Mouse (Mus musculus) adrenal gland, adult 8-10 months (tissue): ENCODE data around the gene F10. TPM values are rescaled to one million over a fixed set of nuclear protein-coding genes. Genes with fewer than 3 reads are reported as not detected.

Experiments used
- DNase-seq: peaks from one replicate; pipeline ENCODE4 v3.0.0; 2022
- total RNA-seq, 4 experiments: library from RNA; stranded (reverse); gene quantifications; 2 replicates each; pipeline ENCODE4 v1.2.4; 2022

F10 gene
- 1 to 10 TPM in 2 of 4 experiments, under 1 TPM in 2; 0.52 to 1.9 (median 1.1) TPM for total RNA-seq

DNA sequence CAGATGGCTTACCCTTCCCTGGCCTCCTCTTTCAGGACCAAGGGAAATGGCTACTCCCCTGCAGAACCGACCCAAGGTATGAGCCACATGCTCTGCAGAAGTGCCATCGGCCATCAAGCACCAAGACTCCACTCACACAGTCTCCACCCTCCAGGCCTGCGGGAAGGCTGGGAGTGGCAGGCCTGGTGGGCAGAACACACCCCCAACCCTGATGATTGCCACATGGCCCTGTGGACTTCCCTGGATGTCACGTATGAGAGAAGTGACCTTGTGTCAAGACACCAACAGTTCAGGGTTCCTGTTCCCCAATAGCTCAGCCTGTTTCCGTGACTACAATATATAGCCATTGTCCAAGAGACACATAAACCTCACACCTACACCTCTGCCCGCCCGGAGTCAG is at the start of gene F10:
Gene F10 (plus strand): TSS at position 294 of the 400 bp plus-strand sequence.
- DNase-seq, result no peak

DNA sequence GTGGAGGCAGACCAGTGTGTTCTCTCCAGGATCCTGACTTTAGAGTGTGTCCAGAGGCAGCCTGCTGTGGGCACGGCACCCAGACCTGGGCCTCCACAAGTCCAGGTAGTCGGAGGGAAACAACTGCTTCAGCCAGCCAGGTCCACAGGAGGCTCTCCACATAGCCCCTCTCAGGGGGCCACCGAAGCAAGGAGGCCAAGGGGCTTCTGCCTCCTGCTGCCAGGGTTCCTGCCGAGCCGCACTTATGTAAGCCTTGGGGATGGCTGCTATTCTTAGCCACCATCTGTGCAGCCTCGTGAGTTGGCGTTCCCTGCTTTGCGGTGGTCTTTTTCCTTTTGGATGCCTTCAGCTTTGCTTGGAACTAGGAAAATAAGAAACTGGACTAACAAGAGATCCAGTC is 49.5 kb upstream of the F10 start:
- DNase-seq, result no peak

DNA sequence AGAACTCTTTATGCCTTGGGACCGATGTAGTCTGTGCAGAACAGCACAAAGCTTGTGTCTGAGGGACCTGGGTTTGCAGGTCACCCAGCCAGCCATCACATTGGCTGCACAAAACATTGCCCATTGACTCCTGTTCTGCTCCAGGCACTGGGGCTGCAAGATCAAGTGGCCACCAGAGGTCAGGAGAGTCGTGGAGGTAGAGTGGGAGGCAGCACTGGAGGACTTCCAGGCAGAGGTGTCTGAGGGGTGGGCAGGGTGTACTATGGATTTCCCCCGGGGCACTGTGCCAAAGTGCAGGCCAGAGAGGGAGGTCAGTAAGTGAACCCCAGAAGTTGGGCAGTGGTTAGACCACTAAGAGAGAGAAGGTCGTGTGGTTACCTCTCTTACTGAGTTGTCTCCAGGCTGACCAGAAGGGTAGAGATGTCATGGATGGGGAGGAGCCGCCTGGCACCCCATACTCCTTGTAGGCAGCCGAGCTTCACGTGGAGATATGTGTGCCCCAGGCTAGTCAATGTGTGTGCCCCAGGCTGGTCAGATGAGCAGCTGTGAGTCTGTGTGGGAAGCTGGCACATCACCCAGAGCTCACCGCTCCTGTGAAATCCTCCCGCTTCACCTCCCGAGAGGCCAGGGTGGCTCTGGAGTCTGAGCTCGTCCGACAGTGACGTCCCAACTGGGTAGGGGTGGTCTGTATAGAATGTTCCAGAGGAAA is 48.2 kb upstream of the F10 start:
- no peak for DNase-seq

DNA sequence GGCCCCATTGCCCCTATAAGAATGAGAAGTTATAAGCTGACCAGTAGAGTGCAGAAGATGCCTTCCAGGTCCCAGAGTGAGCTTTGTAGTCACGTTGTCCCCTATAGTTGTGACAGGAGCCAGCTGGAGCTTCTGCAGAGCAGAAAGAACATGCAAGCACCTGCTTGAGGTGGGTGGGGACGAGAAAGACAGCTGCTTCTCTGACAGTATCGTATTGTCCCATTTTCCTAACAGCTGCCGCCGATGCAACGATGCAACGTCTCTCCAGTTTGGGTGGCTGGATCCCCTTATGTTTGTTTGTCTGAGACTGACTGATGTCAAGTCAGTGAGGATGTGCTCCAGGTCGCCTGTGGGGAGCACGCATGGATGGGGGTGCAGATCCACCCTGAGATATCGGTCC is 45.7 kb upstream of the F10 start:
- no peak for DNase-seq

DNA sequence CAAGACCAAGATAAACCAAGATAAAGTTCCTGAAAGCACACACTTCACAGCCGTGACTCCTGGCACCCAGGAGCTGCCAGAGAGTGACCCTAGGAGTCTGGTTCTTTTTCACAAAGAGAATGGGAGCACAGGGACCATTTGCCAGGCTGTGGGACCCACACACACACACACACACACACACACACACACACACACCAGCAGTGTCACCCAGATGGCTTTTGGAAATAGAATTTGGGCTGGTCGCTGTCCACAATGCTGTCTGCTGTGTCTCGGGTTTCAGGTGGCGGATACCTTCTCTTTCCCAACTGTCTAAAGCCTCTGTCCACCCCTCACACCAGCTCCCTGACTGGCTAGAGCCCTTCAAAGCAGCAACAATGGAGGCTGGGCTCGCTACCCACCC is 42.6 kb upstream of the F10 start:
- no peak for DNase-seq

DNA sequence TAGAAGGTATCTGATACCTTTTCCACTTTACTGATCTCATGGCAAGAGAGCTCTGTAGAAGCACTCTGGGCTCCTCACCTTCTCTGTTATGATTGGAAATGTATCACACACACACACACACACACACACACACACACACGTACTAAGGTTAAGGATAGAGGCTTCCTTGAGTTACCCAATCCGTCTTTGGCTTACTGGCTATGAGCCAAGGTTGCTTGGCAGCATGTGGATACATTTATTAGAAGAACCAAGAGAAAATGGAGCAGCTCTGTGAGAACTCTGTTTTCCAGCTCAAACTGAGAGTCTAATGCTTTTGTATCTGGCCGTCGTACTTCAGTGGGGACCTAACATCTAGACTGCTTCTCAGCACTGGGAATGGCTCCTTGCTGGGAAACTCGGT is 41.6 kb upstream of the F10 start:
- peak; percentile 31 for DNase-seq

DNA sequence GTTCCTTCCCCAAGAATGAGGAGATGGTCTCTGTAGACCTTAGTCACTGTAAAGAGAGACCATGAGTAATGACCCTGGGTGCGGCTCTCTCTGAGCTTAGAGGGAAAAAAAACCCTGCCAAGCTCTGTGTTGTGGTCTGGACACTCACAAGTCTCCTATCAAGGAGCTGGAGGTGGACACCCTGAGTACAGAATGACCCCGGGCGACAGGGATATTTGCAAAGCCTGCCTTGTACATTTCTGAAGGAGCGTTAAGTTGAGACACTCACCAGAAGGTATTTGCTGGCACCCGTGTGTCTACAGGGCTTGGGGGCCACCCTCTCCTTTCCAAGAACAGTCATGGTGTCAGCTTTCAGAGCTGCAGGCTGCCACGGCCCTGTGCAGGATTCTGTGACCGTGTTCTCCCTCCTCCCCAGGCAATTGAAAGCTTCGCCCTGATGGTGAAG is 40.3 kb upstream of the F10 start:
- DNase-seq, result no peak

DNA sequence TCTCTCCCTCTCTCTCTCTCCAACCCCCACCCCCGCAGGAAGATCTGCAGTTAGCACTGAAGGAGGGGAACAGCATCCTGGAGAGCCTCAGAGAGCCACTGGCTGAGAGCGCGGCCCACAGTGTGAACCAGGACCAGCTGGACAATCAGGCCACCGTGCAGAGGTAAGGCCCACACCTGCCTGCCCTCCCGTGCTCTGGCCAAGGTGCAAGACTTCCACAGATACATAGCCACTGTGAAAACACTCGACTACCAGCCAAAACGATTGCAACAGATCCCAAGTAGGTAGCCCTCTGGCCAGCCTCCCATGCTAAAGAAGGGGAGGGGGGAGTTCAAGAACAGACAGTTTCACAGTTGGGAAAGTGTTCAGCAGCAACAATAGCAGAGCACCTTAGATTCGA is 38.8 kb upstream of the F10 start:
- DNase-seq, result no peak

DNA sequence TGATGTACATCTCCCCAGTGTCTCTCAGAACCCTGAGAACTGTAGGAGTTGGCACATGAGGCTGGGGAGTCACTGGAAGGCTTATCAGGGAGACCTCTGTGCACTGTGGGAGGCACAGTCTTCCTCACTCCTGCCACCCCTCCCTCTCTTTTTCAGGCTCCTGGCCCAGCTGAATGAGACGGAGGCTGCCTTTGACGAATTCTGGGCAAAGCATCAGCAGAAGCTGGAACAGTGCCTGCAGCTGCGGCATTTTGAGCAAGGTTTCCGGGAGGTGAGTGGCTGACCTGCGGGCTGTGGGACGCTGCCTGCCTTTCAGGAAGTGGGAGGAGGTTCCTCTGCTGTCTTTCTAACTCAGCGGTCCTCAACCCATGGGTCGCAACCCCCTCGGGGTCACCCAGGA is 37.3 kb upstream of the F10 start:
- DNase-seq, result no peak

DNA sequence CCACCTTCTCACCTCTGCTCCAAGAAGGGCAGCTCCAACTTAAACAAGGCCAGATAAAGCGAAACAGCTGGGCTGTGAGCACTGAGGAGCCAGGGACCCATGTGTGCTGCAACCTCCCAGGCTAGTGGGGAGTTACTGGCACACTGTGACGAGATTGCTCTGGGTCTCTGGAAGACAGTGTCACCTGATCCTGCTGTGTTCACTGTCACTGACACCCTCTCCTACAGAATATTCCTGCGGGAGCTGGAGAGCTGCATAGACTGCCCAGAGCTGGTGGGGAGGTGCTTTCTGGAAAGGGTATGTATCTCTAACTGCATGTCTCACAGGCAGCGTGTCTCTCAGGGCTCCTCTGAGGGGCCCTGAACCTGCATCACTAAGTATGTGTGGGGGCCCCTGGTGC is 29.6 kb upstream of the F10 start:
- no peak for DNase-seq

DNA sequence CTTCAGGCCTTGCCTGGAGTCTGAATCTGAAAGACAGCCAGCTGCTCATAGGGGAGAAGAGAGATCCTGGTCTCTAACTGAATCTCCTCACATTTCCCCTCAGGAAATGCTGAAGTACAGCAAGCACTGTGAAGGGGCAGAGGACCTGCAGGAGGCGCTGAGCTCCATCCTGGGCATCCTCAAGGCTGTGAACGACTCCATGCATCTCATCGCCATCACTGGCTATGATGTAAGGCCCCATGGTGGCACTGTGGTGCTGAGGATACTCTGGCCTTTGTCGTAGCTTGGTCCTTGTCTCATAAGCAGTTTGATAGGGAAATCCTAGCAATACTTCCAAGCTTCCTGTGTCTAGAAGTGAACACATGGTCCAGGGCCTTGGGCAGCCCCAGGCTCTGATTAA is 26.8 kb upstream of the F10 start:
- no peak for DNase-seq

DNA sequence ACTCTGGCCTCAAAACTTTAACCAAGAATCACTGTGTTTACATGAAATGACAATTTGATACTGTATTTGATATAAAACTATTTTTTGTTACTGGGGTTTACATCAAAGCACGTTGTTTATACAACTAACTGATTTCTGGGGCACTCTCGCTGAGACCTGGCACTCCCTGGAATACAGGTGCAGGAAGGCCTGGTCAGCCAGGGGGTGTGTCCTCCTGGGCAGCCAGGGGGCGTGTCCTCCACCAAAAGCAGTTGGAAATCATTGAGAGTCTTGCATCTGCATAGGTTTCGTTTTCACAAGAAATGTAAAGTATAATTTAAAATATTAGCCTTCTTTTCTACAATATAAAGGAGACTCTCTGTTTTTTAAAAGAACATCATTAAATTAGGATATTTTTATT is 17.5 kb upstream of the F10 start:
- DNase-seq, result no peak

DNA sequence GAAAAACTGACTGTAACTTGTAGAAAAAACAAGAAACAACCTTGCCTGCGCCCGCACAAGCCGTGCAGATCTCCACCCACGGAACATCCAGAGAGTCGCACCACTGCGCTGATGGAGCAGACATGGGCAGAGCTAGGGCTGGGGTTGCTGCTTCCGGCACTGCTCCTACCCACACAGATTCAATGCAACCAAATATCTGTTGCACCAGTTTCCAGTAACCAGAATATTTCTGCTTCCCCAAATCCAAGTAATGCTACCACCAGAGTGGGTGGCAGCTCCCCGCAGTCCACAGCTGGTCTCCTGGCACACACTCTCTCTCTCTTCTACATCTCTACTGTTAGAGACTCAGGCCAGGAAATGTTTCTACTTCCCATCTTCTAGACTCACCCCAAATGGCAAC is 15.3 kb upstream of the F10 start:
- DNase-seq, result no peak

DNA sequence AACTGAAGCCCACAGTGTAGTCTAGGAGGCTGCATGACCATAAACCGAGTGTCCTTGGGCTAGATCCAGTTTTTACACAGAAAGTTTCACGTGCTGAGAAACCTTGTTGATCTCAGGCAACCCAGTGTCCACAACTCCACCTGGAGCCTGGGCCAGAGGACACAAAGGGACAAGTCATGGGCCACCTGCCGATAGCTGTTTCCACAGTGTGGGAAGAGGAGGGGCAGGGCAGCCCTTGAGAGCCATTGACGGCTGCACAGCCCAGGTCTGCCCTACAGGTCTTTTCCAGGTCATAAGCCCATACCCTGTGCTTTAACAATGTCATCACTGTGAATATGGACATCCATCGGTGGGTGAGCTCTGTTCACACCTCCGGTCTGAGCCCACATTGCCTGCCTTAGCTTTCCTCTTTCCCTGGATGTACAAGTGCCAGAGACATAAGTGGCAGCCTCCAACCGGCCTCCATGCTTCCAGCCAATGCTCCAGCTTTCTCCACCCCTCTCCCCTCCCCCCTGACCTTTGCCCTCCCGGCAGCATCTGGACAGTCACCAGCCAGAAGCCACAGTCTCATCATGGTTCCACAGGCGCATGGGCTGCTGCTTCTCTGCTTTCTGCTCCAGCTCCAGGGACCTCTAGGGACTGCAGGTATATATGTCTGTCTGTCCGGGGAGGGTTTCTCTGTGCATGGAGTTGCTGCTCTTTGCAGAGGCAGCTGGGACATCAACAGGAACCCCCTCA is 11.5 kb upstream of the F10 start, which contains the start of gene F7:
Gene F7 (plus strand): TSS at position 548 of the 738 bp plus-strand sequence.
- DNase-seq, result no peak

DNA sequence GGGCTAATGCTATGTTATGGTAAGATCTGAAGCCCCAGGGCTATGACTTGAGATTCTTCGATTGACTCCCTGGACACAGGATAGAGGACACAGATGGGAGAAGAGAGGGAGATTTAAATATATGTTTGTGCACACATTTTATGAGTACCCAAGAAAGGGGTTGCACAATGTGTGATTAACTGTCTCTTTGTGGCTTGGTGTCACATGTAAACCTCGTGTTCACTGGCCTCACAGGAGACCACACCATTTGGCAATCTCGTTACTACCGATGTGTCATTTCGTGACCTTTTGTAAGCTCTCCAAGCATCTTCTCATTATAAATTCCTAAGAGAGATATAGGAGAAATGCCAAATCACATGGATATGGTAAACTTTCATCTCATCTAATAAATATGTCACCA is 9.5 kb upstream of the F10 start:
- DNase-seq, result no peak

DNA sequence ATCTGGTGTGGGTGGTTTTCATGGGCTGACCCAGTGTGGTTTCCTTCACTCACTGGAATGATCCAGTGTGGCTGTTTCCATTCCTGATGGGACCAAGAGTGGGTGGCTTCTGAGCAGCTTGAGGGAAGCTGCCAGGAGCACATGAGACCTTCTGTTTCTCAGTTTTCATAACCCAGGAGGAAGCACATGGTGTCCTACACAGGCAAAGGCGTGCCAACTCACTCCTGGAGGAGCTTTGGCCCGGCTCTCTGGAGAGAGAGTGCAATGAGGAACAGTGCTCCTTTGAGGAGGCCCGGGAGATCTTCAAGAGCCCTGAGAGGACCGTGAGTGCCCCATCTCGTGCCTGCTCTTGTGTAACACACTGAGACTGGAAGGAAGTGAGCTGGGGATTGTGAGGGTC is 8.6 kb upstream of the F10 start:
- DNase-seq, result no peak

DNA sequence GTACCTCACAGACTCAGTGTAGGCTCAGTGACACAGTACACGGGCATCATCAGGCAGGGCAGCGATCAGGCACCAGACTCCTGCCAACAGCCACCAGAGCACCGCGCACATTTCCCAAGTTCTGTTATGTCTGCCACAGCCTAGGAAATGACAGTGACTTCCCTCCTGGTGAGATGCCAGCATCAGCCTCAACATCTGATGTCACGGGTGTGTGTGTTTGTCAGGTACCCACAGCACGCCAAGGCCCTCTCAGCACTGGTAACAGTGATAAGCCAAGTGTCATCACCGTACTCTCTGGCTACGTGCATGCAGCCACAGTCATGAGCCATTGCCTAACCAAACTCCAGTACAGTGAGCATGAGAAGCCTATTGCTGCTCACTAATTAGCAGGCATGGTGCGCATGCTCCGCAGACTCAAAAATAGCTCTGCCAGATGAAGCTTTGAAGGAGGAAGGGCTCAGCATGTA is 729 bp upstream of the F10 start:
- no peak for DNase-seq

DNA sequence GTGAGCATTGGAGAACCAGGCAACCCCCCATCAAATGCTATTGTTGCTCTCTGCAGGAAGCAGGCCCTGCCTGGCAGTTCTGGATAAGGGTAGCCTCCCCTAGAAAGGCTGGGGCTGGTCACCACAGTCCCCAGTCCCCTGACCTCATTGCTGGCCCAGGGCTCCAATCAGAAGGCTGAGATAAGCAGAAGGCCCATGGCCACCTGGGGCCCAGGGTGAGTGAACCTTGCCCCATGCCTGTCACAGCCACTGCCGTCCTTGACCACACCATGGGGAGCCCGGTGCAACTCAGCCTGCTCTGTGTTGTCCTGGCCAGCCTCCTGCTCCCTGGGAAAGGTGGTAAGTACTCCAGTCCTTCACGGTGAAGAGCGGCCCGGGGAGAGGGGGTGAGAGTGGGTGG is 461 bp downstream of the F10 start:
- DNase-seq, result peak; percentile 33

DNA sequence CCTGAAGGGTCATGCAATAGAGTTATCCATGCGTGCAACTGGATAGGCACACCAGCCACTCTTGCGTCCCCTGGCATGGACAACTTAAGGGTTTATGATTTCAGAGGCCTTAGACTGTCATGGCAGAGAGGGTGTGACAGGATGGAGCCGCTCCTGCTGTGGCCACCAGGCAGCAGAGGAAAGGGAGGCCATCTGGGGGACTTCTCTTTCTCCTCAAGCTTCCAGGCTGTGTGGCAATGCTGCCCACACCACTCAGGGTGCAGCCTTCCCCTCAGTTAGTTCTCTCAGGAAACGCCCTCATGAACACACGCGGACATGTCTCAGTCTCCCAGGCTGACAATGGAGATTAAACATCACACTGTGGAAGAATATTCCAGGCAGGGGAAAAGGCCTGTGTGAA is 1.9 kb downstream of the F10 start:
- no peak for DNase-seq

DNA sequence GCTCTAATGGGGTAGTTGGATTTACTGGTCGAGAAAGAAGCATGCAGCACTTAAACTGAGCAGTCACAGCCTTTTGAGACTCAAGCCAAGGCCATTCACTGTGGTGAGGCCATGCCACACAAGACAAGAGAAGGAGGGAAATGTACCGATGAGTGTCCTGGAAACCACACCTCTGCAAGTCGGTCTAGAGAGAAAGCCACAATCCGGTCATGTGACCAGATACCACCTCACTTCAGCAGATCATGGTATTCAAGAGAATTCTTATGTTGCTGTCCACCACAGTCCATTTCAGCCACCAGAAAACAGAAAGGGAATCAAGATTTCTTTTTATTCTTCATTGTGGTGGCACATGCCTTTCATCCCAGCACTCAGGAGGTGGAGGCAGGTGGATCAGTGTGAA is 4.4 kb downstream of the F10 start:
- no peak for DNase-seq

DNA sequence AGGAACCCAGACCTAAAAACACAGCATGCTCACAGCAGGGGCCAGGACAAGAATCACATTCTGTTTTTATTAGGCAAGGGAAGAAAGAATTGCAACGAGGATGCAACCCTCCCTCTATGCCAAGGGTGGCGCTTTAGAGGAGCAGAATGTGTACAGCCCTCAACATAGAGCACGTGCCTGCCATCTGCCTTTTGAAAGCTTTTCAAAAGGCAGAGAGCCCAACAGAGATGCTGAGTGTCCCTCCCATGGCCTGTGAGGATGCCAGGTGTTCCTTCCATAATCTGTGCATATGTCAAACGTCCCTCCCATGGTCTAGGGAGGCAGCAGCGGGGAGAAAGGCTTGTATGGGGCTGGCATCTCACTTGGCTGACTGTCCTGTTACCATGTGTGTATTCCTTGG is 10.5 kb downstream of the F10 start:
- no peak for DNase-seq

DNA sequence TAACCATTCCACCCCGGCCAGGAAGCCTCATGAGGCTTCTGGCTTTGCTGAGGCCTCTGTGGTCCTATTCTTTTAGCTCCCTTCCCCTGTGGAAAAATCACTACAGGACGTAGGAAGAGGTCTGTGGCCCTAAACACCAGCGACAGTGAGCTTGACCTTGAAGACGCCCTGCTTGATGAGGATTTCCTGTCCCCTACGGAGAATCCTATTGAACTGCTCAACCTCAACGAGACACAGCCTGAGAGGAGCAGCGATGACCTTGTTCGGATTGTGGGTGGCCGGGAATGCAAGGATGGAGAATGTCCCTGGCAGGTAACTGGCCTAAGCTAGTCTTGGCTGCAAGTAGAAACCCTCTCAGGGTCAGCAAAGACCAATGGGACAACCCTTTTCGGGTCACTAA is 13.4 kb downstream of the F10 start:
- DNase-seq, result no peak

DNA sequence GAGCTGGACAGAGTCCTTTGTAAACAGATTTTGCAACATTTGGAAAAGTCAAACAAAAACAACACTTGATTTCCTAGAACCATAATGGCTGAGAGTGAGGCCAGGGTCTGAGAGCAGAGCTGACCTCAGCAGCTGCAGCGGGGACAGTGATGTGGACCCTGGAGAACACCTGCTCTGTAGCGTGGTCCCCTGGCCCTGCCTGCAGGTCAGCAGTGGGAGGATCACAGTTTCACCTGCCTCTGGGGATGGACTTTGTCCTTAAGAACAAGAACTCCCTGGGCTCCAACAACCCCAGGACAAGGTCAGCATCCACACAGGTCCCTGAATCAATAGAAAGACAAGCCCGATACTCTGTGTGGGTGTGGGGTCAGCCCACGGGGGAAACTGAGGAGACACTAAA is 20.2 kb downstream of the F10 start:
- no peak for DNase-seq

DNA sequence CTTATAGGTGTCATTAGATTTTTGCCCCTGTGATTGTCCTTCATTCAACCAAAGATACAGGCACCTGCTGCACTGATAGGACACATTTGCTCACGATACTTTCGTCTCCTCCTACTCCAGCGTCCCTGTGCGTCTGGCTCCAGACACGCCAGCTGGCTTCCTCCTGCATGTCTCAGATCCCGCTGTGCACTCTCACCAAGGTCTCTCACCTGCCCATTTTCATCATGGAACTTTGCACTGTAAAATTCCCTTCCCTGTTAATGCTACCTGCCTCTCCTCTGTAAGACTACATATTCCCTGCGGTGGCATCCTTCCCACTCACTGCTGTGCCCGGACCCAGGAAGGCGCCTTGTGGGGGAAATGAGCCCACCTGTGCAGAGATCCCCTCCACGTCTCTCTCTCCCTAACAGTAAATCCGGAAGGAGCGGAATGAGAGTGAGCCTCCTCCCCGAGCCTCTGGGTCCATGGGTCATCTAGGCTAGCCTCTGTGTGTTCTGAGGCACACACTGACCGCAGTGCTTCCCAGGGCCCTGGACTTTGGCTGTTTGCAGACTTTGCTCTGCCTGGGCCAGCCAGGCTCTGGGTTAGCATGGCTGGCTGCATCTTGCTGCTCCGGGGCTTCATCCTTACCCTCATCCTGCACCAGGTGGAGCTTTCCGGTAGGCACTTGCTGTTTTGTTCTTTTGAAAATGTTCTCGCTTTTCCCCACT is 23.5 kb downstream of the F10 start, which contains the start of gene Proz:
Gene Proz (plus strand): TSS at position 474 of the 710 bp plus-strand sequence.
- DNase-seq, result no peak
